Mouse (Mus musculus): ENCODE measurements around the gene Tomt. TPM values are rescaled to one million over a fixed set of nuclear protein-coding genes. Genes with fewer than 3 reads are reported as not detected.
A peak's percentile ranks its signal among the peaks of the same experiment; 100 is the strongest.
"Not testable (repeated sequence)": the region's sequence is repeated elsewhere in the genome, so short reads cannot be mapped to it uniquely, and the experiment has no call there.

Gene Tomt
- polyA plus RNA-seq, 1 experiment, result not detected

- 96% methylated on average over 4 of the region's 4 CpGs for WGBS
- Histone ChIP-seq H3K4me3 (replicated peaks; ENCODE audit: extremely low read depth, low read depth, low read length) (no peak overlapping the region), H3K4me1 (ENCODE audit: control insufficient read depth, insufficient read depth, low read length) (no peaks in the 10 kb centered on the region; the same call in 1 of the 2 replicates)
- no peak for DNase-seq
- TF ChIP-seq CTCF (IDR thresholded peaks at IDR 0.05; ENCODE audit: insufficient read depth, low read length), result no peak
- TF ChIP-seq POLR2A (IDR thresholded peaks at IDR 0.05; ENCODE audit: borderline replicate concordance, extremely low read depth, low read depth, low read length), result no peak
These were observed 30.8 kb upstream of the Tomt start for GRCm38 (mm10) chr7:101936996-101937395.

- no peaks in the 10 kb centered on the region; the same call in 1 of the 2 replicates for H3K4me1 ChIP-seq (ENCODE audit: control insufficient read depth, insufficient read depth, low read length)
- WGBS, result 81% methylated on average over 4 of the region's 4 CpGs
- no peak overlapping the region for H3K4me3 ChIP-seq (replicated peaks; ENCODE audit: extremely low read depth, low read depth, low read length)
- TF ChIP-seq CTCF (IDR thresholded peaks at IDR 0.05; ENCODE audit: insufficient read depth, low read length) (no peak), POLR2A (IDR thresholded peaks at IDR 0.05; ENCODE audit: borderline replicate concordance, extremely low read depth, low read depth, low read length) (no peak)
- no peak for DNase-seq
These were observed 29.8 kb upstream of the Tomt start for GRCm38 (mm10) chr7:101935957-101936356.

GRCm38 (mm10) chr7:101933751-101934240, 27.6 kb upstream of the Tomt start, which contains the start of the genes Lrrc51 and Numa1:
Gene Lrrc51, minus strand, starts transcription at chr7:101933895.
Gene Numa1, plus strand, starts transcription at chr7:101934111.
- TF ChIP-seq CTCF (IDR thresholded peaks at IDR 0.05; ENCODE audit: insufficient read depth, low read length) (no peak), POLR2A (IDR thresholded peaks at IDR 0.05; ENCODE audit: borderline replicate concordance, extremely low read depth, low read depth, low read length) (peak; percentile 84; the same call in 1 of the 2 replicates)

GRCm38 (mm10) chr7:101933300-101933699, 27.1 kb upstream of the Tomt start:
- TF ChIP-seq CTCF (IDR thresholded peaks at IDR 0.05; ENCODE audit: insufficient read depth, low read length) (no peak), POLR2A (IDR thresholded peaks at IDR 0.05; ENCODE audit: borderline replicate concordance, extremely low read depth, low read depth, low read length) (no peak)
- Histone ChIP-seq H3K4me1 (ENCODE audit: control insufficient read depth, insufficient read depth, low read length) (no peaks in the 10 kb centered on the region; the same call in 1 of the 2 replicates), H3K4me3 (replicated peaks; ENCODE audit: extremely low read depth, low read depth, low read length) (peak overlapping the region; percentile 87)
- WGBS, result 2% methylated on average over 15 of the region's 15 CpGs
- DNase-seq, result no peak

More at GRCm38 (mm10) chr7:101933751-101934240, 27.6 kb upstream of the Tomt start, which contains the start of the genes Lrrc51 and Numa1:
- WGBS, result under 1% methylated on average over 40 of the region's 40 CpGs
- Histone ChIP-seq H3K4me3 (replicated peaks; ENCODE audit: extremely low read depth, low read depth, low read length) (peak within 1 kb of the TSS; percentile 87), H3K4me1 (ENCODE audit: control insufficient read depth, insufficient read depth, low read length) (no peaks in the 10 kb centered on the region; the same call in 1 of the 2 replicates)
- peak; percentile 97 for DNase-seq

GRCm38 (mm10) chr7:101932551-101932950, 26.4 kb upstream of the Tomt start:
- H3K4me3 ChIP-seq (replicated peaks; ENCODE audit: extremely low read depth, low read depth, low read length), result no peak overlapping the region

GRCm38 (mm10) chr7:101928093-101928492, 21.9 kb upstream of the Tomt start:
- no peak for DNase-seq
- H3K4me3 ChIP-seq (replicated peaks; ENCODE audit: extremely low read depth, low read depth, low read length), result no peak overlapping the region
- 75% methylated on average over 3 of the region's 3 CpGs for WGBS

More at GRCm38 (mm10) chr7:101932551-101932950, 26.4 kb upstream of the Tomt start:
- TF ChIP-seq CTCF (IDR thresholded peaks at IDR 0.05; ENCODE audit: insufficient read depth, low read length), result no peak
- no peak for TF ChIP-seq POLR2A (IDR thresholded peaks at IDR 0.05; ENCODE audit: borderline replicate concordance, extremely low read depth, low read depth, low read length)
- WGBS, result 35% methylated on average over 1 of the region's 1 CpGs
- no peak for DNase-seq
- no peaks in the 10 kb centered on the region; the same call in 1 of the 2 replicates for H3K4me1 ChIP-seq (ENCODE audit: control insufficient read depth, insufficient read depth, low read length)

GRCm38 (mm10) chr7:101925892-101926291, 19.7 kb upstream of the Tomt start:
- DNase-seq; H3K4me3 ChIP-seq (replicated peaks; ENCODE audit: extremely low read depth, low read depth, low read length); H3K4me1 ChIP-seq (ENCODE audit: control insufficient read depth, insufficient read depth, low read length): not testable (repeated sequence)

More at GRCm38 (mm10) chr7:101928093-101928492, 21.9 kb upstream of the Tomt start:
- no peaks in the 10 kb centered on the region for H3K4me1 ChIP-seq (ENCODE audit: control insufficient read depth, insufficient read depth, low read length)
- TF ChIP-seq CTCF (IDR thresholded peaks at IDR 0.05; ENCODE audit: insufficient read depth, low read length) (no peak), POLR2A (IDR thresholded peaks at IDR 0.05; ENCODE audit: borderline replicate concordance, extremely low read depth, low read depth, low read length) (no peak)

GRCm38 (mm10) chr7:101918071-101918470, 11.9 kb upstream of the Tomt start:
- peak; percentile 88 for TF ChIP-seq CTCF (IDR thresholded peaks at IDR 0.05; ENCODE audit: insufficient read depth, low read length)
- TF ChIP-seq POLR2A (IDR thresholded peaks at IDR 0.05; ENCODE audit: borderline replicate concordance, extremely low read depth, low read depth, low read length), result no peak
- no peaks in the 10 kb centered on the region for H3K4me1 ChIP-seq (ENCODE audit: control insufficient read depth, insufficient read depth, low read length)
- DNase-seq, result peak; percentile 64
- H3K4me3 ChIP-seq (replicated peaks; ENCODE audit: extremely low read depth, low read depth, low read length), result no peak overlapping the region
- WGBS, result 29% methylated on average over 1 of the region's 1 CpGs

GRCm38 (mm10) chr7:101911982-101912381, 5.8 kb upstream of the Tomt start:
- Histone ChIP-seq H3K4me3 (replicated peaks; ENCODE audit: extremely low read depth, low read depth, low read length) (no peak overlapping the region), H3K4me1 (ENCODE audit: control insufficient read depth, insufficient read depth, low read length) (peaks cover 4% of the 10 kb centered on the region)
- no peak for TF ChIP-seq CTCF (IDR thresholded peaks at IDR 0.05; ENCODE audit: insufficient read depth, low read length)
- no peak for TF ChIP-seq POLR2A (IDR thresholded peaks at IDR 0.05; ENCODE audit: borderline replicate concordance, extremely low read depth, low read depth, low read length)
- WGBS, result 65% methylated on average over 3 of the region's 3 CpGs
- DNase-seq, result no peak

- TF ChIP-seq CTCF (IDR thresholded peaks at IDR 0.05; ENCODE audit: insufficient read depth, low read length) (no peak), POLR2A (IDR thresholded peaks at IDR 0.05; ENCODE audit: borderline replicate concordance, extremely low read depth, low read depth, low read length) (no peak)
- peaks cover 10% of the 10 kb centered on the region for H3K4me1 ChIP-seq (ENCODE audit: control insufficient read depth, insufficient read depth, low read length)
- 62% methylated on average over 4 of the region's 4 CpGs for WGBS
- H3K4me3 ChIP-seq (replicated peaks; ENCODE audit: extremely low read depth, low read depth, low read length), result no peak overlapping the region
- DNase-seq, result no peak
These were observed 4.0 kb upstream of the Tomt start for GRCm38 (mm10) chr7:101910138-101910537.
